Mouse (Mus musculus): ENCODE results near the gene Mrpl20. TPM values are rescaled to one million over a fixed set of nuclear protein-coding genes. Genes with fewer than 3 reads are reported as not detected.

Mrpl20 gene
- total and polyA plus RNA-seq, 3 experiments: 336 to 346 TPM; not detected in 1

DNA sequence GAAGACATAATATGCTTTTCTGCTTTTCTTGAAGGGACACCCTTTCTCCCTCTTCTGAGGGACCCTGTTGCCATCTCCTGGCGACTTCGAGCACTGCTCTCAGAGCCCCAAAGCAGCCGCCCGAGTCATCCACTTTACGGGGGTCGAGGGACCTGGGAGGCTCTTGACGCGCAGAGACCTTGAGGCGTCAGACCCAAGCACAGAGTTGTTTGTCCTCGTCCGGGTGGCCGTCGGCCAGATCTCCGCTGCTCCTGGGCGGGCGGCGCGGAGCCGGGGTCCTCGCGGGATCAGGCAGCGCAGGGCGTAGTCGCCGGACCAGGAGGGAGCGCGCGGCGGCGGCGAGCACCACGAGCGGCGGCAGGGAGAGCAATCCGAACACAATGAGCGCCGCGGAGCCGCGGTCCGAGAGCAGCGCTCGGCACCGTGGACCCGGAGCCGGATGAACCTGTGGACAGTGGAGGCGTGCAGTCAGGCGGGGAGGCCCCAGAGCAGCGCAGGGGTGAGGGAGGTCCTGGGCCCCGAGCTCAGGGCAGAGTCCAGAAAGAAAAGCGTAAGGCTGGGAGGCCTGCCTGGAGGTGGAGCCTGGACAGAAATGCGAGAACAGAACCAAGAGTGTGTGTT, 18.5 kb upstream of the Mrpl20 start (continued):
- peak; percentile 35 for TF ChIP-seq MXI1 (IDR thresholded peaks at IDR 0.05; ENCODE audit: low read depth, low read length)
- TF ChIP-seq MAFK (IDR thresholded peaks at IDR 0.05; ENCODE audit: borderline replicate concordance, low read depth, low read length): no peak
- TF ChIP-seq ZNF384 (IDR thresholded peaks at IDR 0.05; ENCODE audit: low read depth, low read length): no peak

DNA sequence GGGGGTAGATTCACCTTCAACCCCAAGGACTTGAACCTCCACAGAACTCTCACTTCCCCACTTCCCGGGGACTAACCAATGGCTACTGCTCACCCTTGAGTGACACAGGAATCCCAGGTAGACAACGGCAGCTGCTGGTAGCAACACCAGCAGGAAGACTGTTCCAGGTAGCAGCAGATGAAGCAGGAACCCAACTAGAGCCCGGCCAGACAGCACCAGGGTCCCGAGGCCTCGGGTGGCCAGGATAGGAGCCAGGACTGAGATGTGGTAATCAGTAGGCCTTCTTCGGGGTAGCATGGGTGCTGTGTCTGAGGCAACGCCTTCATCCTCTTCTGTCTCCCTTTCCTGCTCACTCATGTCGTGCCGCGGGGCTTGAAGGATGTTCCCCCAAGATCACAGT, 17.4 kb upstream of the Mrpl20 start:
- Histone ChIP-seq H3K27ac (ENCODE audit: control insufficient read depth, low read depth, low read length) (peak overlapping the region; percentile 29), H3K9me3 (replicated peaks; ENCODE audit: insufficient read depth, low read length) (no peaks in the 10 kb centered on the region), H3K9ac (ENCODE audit: control insufficient read depth, low read depth, low read length, poor library complexity, severe bottlenecking) (peak overlapping the region; percentile 41), H3K4me1 (ENCODE audit: control insufficient read depth in 1 of 2, insufficient read depth in 2 of 2, low read length in 2 of 2) (peaks cover 14 to 23% of the 10 kb centered on the region in 2 experiments), H3K79me2 (ENCODE audit: control insufficient read depth, insufficient read depth, low read length, poor library complexity) (no peaks in the 10 kb centered on the region; the same call in 1 of the 2 replicates), H3K27me3 (ENCODE audit: control insufficient read depth in 1 of 2, insufficient read depth in 2 of 2, low read length in 2 of 2) (no peaks in the 10 kb centered on the region), H3K4me3 (ENCODE audit: control insufficient read depth in 1 of 2, insufficient read depth in 1 of 2, low read depth in 2 of 2, low read length in 2 of 2) (peak overlapping the region; percentile 1 to 24; a peak in 3 of 4 replicates), H3K36me3 (ENCODE audit: control insufficient read depth in 1 of 2, insufficient read depth in 2 of 2, low read length in 2 of 2) (peaks cover 0 to 19% of the 10 kb centered on the region in 2 experiments; a peak in 2 of 4 replicates)
- peak; percentile 48 for DNase-seq (ENCODE audit: low read depth, low spot score)
- TF ChIP-seq MAZ (IDR thresholded peaks at IDR 0.05; ENCODE audit: low read depth, low read length) (no peak), ELF1 (IDR thresholded peaks at IDR 0.05; ENCODE audit: low read depth, low read length) (no peak), MAFK (IDR thresholded peaks at IDR 0.05; ENCODE audit: borderline replicate concordance, low read depth, low read length) (no peak), JUND (IDR thresholded peaks at IDR 0.05; ENCODE audit: low read depth, low read length) (no peak), KAT2A (conservative IDR thresholded peaks at IDR 0.05; ENCODE audit: low read depth, low read length) (no peak), ZC3H11A (IDR thresholded peaks at IDR 0.05; ENCODE audit: low read depth, low read length) (no peak), MAX (IDR thresholded peaks at IDR 0.05; ENCODE audit: low read length) (no peak), USF1 (IDR thresholded peaks at IDR 0.05; ENCODE audit: low read depth, low read length) (no peak), SMC3 (IDR thresholded peaks at IDR 0.05; ENCODE audit: low read depth, low read length) (no peak), NELFE (IDR thresholded peaks at IDR 0.05; ENCODE audit: low read depth, low read length) (no peak), MEF2A (IDR thresholded peaks at IDR 0.05; ENCODE audit: extremely low read depth, insufficient replicate concordance, low read depth, low read length, poor library complexity, severe bottlenecking) (no peak), MXI1 (IDR thresholded peaks at IDR 0.05; ENCODE audit: low read depth, low read length) (no peak), GABPA (IDR thresholded peaks at IDR 0.05; ENCODE audit: low read depth, low read length) (no peak), GATA1 (IDR thresholded peaks at IDR 0.05; ENCODE audit: low read depth, low read length) (no peak)

DNA sequence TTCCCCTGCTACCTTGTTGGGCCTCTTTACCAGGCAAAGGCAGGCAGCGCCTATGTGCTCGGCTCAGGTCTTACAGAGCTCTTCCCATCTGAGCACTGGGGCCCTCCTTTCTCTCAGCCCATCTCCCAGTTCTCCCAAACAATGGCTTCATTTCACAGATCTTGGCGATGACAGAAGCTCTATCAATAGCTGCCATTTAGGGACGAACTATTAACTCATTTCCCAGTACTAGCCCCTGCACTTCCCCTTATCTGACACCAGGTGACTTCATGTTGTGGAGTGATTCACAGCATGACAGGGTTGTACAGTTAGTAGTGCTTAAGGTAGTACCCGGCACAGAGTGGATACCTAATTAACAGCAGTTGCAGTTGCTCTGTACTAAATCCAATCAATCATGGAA, 16.9 kb upstream of the Mrpl20 start, which contains the start of gene Tmem88b:
Tmem88b (minus strand) TSS at position 56 of the 400 bp plus-strand sequence.
- H3K4me1 ChIP-seq (ENCODE audit: control insufficient read depth in 1 of 2, insufficient read depth in 2 of 2, low read length in 2 of 2): peaks cover 14 to 23% of the 10 kb centered on the region in 2 experiments
- TF ChIP-seq MAX (IDR thresholded peaks at IDR 0.05; ENCODE audit: low read length) (0 out of 2 replicates have a peak, but pooled peaks have one; percentile 23), USF1 (IDR thresholded peaks at IDR 0.05; ENCODE audit: low read depth, low read length) (peak; percentile 64), MYB (IDR thresholded peaks at IDR 0.05; ENCODE audit: low read depth, low read length) (no peak), GABPA (IDR thresholded peaks at IDR 0.05; ENCODE audit: low read depth, low read length) (no peak), TAL1 (IDR thresholded peaks at IDR 0.05; ENCODE audit: low read length) (no peak), ZMIZ1 (IDR thresholded peaks at IDR 0.05; ENCODE audit: low read depth, low read length) (no peak), E2F4 (IDR thresholded peaks at IDR 0.05; ENCODE audit: borderline replicate concordance, low read depth, low read length) (no peak), POLR2A (IDR thresholded peaks at IDR 0.05; ENCODE audit: control insufficient read depth in 1 of 2, insufficient read depth in 1 of 2, low read depth in 1 of 2, low read length in 2 of 2, poor library complexity in 1 of 2) (no peak), CHD2 (IDR thresholded peaks at IDR 0.05; ENCODE audit: low read length) (no peak), EP300 (IDR thresholded peaks at IDR 0.05; ENCODE audit: low read depth in 1 of 2, low read length in 2 of 2) (peak; percentile 53 to 56; a peak in 1 of 4 replicates), JUND (IDR thresholded peaks at IDR 0.05; ENCODE audit: low read depth, low read length) (no peak), ETS1 (IDR thresholded peaks at IDR 0.05; ENCODE audit: low read depth, low read length) (peak; percentile 61; the same call in 1 of the 2 replicates), SIN3A (IDR thresholded peaks at IDR 0.05; ENCODE audit: low read length) (peak; percentile 50; the same call in 1 of the 2 replicates), KAT2A (conservative IDR thresholded peaks at IDR 0.05; ENCODE audit: low read depth, low read length) (no peak), RCOR1 (IDR thresholded peaks at IDR 0.05; ENCODE audit: low read depth, low read length) (0 out of 2 replicates have a peak, but pooled peaks have one; percentile 23), NELFE (IDR thresholded peaks at IDR 0.05; ENCODE audit: low read depth, low read length) (no peak), CHD1 (IDR thresholded peaks at IDR 0.05; ENCODE audit: low read depth, low read length) (no peak), MAFK (IDR thresholded peaks at IDR 0.05; ENCODE audit: borderline replicate concordance, low read depth, low read length) (no peak), MYC (IDR thresholded peaks at IDR 0.05; ENCODE audit: low read depth, low read length) (no peak), TBP (IDR thresholded peaks at IDR 0.05; ENCODE audit: low read depth, low read length) (0 out of 2 replicates have a peak, but pooled peaks have one; percentile 57)

More for the DNA sequence above, 16.9 kb upstream of the Mrpl20 start, which contains the start of gene Tmem88b:
- Histone ChIP-seq H3K79me2 (ENCODE audit: control insufficient read depth, insufficient read depth, low read length, poor library complexity) (no peaks in the 10 kb centered on the region; the same call in 1 of the 2 replicates), H3K27me3 (ENCODE audit: control insufficient read depth in 1 of 2, insufficient read depth in 2 of 2, low read length in 2 of 2) (no peaks in the 10 kb centered on the region), H3K9ac (ENCODE audit: control insufficient read depth, low read depth, low read length, poor library complexity, severe bottlenecking) (peak within 1 kb of the TSS; percentile 83), H3K4me3 (ENCODE audit: control insufficient read depth in 1 of 2, insufficient read depth in 1 of 2, low read depth in 2 of 2, low read length in 2 of 2) (peak within 1 kb of the TSS; percentile 73 to 90), H3K27ac (ENCODE audit: control insufficient read depth, low read depth, low read length) (peak within 1 kb of the TSS; percentile 29), H3K36me3 (ENCODE audit: control insufficient read depth in 1 of 2, insufficient read depth in 2 of 2, low read length in 2 of 2) (peaks cover 0 to 19% of the 10 kb centered on the region in 2 experiments; a peak in 2 of 4 replicates), H3K9me3 (replicated peaks; ENCODE audit: insufficient read depth, low read length) (no peaks in the 10 kb centered on the region)
- DNase-seq (ENCODE audit: low read depth, low spot score): peak; percentile 80

All from MEL (cell line).